Mouse (Mus musculus): Measurements from ENCODE around the gene Mrpl50. TPM values are rescaled to one million over a fixed set of nuclear protein-coding genes. Genes with fewer than 3 reads are reported as not detected.

Mrpl50 gene
- total and polyA plus RNA-seq, 2 experiments from 2014 or later, result 36.6 to 76.7 TPM

DNA sequence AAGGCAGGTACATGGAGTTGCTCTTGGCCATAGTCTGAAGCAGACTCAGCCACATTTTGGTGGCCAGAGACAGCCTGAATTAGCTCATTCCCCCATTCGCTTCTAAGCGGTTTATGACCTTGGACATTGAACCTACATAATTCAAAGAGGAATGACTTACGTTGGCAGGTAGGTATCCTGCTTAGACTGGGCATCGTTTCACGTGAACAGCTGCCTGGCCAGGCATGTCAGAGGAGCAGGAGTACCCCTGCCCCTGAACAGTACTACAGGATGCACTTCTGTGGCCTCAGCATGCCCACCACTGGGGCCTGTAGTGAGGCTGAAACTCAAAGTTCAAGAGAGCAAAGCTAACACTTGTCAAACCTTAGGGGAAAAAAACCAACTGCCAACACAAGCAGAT is 32.5 kb upstream of the Mrpl50 start:
- Histone ChIP-seq H3K4me3 (ENCODE audit: low read depth, low read length) (no peak overlapping the region), H3K27ac (ENCODE audit: low read depth, low read length) (no peak overlapping the region), H3K4me2 (ENCODE audit: low read depth, low read length, poor library complexity, severe bottlenecking) (no peak overlapping the region), H3K27me3 (ENCODE audit: insufficient read depth, low read length) (no peaks in the 10 kb centered on the region), H3K9ac (replicated peaks; ENCODE audit: low read length, poor library complexity, severe bottlenecking) (no peak overlapping the region), H3K36me3 (ENCODE audit: insufficient read depth, low read length) (no peaks in the 10 kb centered on the region), H3K4me1 (ENCODE audit: insufficient read depth, low read length) (no peaks in the 10 kb centered on the region), H3K9me3 (ENCODE audit: low read length) (no peaks in the 10 kb centered on the region)
- 96% methylated on average over 5 of the region's 5 CpGs for WGBS
- no peak for DNase-seq (ENCODE audit: low spot score)
- TF ChIP-seq CTCF (IDR thresholded peaks at IDR 0.05), result no peak
- ATAC-seq (ENCODE audit: low FRiP score), result no peak

DNA sequence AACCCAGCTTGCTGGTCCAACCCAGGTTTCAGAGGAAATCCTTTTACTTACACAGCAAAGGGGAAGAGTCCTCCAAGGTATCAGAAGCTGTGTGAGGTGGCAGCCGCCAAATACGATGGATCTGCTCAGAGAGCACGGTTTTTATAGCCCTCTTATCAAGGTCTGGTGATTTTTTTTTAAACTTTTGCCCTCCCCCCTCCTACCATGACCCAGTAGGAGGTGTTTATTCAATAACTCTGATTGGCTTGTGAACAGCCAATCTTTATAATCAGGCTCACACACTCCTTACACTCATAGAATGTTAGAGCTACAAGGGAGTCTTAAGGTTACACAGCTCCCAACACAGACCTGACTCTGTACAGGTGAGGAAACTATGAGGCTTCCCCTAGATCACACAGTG is 28.5 kb upstream of the Mrpl50 start, which contains the start of gene Aldob:
Gene Aldob (minus strand): TSS at position 164 of the 400 bp plus-strand sequence.
- Histone ChIP-seq H3K4me3 (ENCODE audit: low read depth, low read length) (no peak within 1 kb of the TSS), H3K4me2 (ENCODE audit: low read depth, low read length, poor library complexity, severe bottlenecking) (no peak within 1 kb of the TSS), H3K9me3 (ENCODE audit: low read length) (no peaks in the 10 kb centered on the region), H3K9ac (replicated peaks; ENCODE audit: low read length, poor library complexity, severe bottlenecking) (no peak within 1 kb of the TSS), H3K36me3 (ENCODE audit: insufficient read depth, low read length) (no peaks in the 10 kb centered on the region), H3K27me3 (ENCODE audit: insufficient read depth, low read length) (no peaks in the 10 kb centered on the region), H3K4me1 (ENCODE audit: insufficient read depth, low read length) (no peaks in the 10 kb centered on the region), H3K27ac (ENCODE audit: low read depth, low read length) (no peak within 1 kb of the TSS)
- no peak for DNase-seq (ENCODE audit: low spot score)
- no peak for TF ChIP-seq CTCF (IDR thresholded peaks at IDR 0.05)
- ATAC-seq (ENCODE audit: low FRiP score), result no peak
- 66% methylated on average over 3 of the region's 3 CpGs for WGBS

DNA sequence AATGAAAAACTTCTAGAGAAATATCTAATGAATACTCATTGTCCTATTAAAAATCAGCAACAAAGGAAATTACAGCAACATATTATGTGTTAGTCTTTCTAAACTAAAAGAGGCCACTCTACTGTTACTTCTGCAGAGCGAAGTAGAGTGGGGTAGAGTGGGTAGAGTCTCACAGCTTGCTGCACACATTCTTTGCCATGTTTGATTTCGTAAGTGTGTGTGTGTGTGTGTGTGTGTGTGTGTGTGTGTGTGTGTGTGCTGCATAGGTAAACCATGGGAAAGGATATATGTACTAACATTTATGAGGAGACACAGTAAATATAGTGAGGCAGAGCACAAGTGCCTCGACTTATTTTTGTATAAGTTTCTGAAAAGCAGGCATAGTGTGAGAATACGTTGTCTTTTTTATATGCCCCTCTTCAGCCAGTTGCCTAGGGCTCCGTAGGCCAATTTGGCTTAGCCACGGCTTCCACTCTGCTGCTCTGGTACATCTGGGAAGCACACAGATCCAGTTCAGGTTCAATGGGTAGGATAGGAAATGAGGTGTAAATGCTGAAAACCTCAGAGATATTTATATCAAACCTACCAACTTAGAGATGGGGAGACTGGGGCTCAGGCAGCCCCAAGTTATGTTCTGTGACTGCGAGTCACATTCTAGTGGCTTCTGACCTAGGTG is 26.8 kb upstream of the Mrpl50 start:
- Histone ChIP-seq H3K4me2 (ENCODE audit: low read depth, low read length, poor library complexity, severe bottlenecking) (no peak overlapping the region), H3K36me3 (ENCODE audit: insufficient read depth, low read length) (no peaks in the 10 kb centered on the region), H3K4me1 (ENCODE audit: insufficient read depth, low read length) (no peaks in the 10 kb centered on the region), H3K4me3 (ENCODE audit: low read depth, low read length) (no peak overlapping the region), H3K9me3 (ENCODE audit: low read length) (no peaks in the 10 kb centered on the region), H3K27ac (ENCODE audit: low read depth, low read length) (no peak overlapping the region), H3K9ac (replicated peaks; ENCODE audit: low read length, poor library complexity, severe bottlenecking) (no peak overlapping the region), H3K27me3 (ENCODE audit: insufficient read depth, low read length) (no peaks in the 10 kb centered on the region)
- DNase-seq (ENCODE audit: low spot score) (no peak), ATAC-seq (ENCODE audit: low FRiP score) (no peak)
- TF ChIP-seq CTCF (IDR thresholded peaks at IDR 0.05), result no peak
- WGBS, result 86% methylated on average over 7 of the region's 7 CpGs

DNA sequence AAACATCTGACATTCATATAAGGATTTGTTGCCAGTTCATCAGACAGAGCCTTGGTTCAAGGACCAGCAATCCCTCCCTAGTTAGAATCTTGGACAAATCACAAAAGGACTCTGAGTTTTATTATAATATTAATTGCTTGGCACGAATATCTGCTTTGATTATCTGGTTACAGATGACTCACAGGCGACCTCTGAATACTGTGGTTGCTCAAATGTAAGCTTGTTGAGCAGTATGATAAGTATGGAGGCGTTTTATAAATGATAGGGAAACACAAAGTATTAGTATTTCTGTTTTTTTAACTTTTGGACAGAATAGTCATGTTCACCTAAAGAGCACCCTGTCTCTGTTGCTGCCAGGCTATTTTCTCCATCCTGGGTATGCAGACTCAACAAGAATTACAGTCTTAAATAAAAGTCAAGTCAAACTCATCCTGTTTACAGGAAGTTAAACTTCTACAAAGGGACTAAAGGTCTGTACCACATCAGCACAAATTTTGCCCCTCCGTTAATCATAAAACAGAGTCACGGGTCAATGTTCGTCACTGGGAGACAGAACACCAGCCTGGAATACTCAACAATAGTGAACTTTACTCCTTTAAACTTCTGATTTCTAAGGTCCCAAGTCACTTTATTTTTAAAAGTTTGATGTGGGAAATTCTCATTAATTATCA is 26.1 kb upstream of the Mrpl50 start:
- DNase-seq (ENCODE audit: low spot score) (no peak), ATAC-seq (ENCODE audit: low FRiP score) (no peak)
- H3K4me1 ChIP-seq (ENCODE audit: insufficient read depth, low read length), result no peaks in the 10 kb centered on the region
- WGBS, result 80% methylated on average over 6 of the region's 6 CpGs
- H3K27me3 ChIP-seq (ENCODE audit: insufficient read depth, low read length), result no peaks in the 10 kb centered on the region
- no peak overlapping the region for H3K4me3 ChIP-seq (ENCODE audit: low read depth, low read length)
- no peak for TF ChIP-seq CTCF (IDR thresholded peaks at IDR 0.05)
- no peak overlapping the region for H3K4me2 ChIP-seq (ENCODE audit: low read depth, low read length, poor library complexity, severe bottlenecking)
- no peaks in the 10 kb centered on the region for H3K9me3 ChIP-seq (ENCODE audit: low read length)
- no peak overlapping the region for H3K9ac ChIP-seq (replicated peaks; ENCODE audit: low read length, poor library complexity, severe bottlenecking)
- H3K27ac ChIP-seq (ENCODE audit: low read depth, low read length), result no peak overlapping the region
- no peaks in the 10 kb centered on the region for H3K36me3 ChIP-seq (ENCODE audit: insufficient read depth, low read length)

DNA sequence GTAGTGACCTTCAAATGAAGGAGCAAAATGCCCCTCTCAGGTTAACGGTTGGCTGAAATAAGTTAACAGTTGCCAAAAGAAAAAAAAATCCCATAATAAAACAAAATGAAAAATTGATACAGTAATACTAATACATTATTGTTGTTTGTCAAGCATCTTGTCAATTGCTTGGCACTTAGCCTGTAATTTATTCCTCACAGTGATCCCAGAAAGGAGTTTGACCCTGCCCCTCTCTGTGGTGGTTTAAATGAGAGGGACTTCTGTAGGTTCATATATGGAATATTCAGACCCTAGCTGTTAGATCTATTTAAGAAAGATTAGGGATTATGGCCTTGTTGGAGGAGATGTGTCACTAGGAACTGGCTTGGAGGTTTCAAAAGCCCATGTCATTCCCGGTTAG is 25.1 kb upstream of the Mrpl50 start:
- no peaks in the 10 kb centered on the region for H3K4me1 ChIP-seq (ENCODE audit: insufficient read depth, low read length)
- no peak overlapping the region for H3K4me2 ChIP-seq (ENCODE audit: low read depth, low read length, poor library complexity, severe bottlenecking)
- no peak overlapping the region for H3K27ac ChIP-seq (ENCODE audit: low read depth, low read length)
- H3K27me3 ChIP-seq (ENCODE audit: insufficient read depth, low read length), result no peaks in the 10 kb centered on the region
- H3K9ac ChIP-seq (replicated peaks; ENCODE audit: low read length, poor library complexity, severe bottlenecking), result no peak overlapping the region
- 88% methylated on average over 2 of the region's 2 CpGs for WGBS
- H3K4me3 ChIP-seq (ENCODE audit: low read depth, low read length), result no peak overlapping the region
- no peaks in the 10 kb centered on the region for H3K9me3 ChIP-seq (ENCODE audit: low read length)
- ATAC-seq (ENCODE audit: low FRiP score) (no peak), DNase-seq (ENCODE audit: low spot score) (no peak)
- H3K36me3 ChIP-seq (ENCODE audit: insufficient read depth, low read length), result no peaks in the 10 kb centered on the region
- TF ChIP-seq CTCF (IDR thresholded peaks at IDR 0.05), result no peak

DNA sequence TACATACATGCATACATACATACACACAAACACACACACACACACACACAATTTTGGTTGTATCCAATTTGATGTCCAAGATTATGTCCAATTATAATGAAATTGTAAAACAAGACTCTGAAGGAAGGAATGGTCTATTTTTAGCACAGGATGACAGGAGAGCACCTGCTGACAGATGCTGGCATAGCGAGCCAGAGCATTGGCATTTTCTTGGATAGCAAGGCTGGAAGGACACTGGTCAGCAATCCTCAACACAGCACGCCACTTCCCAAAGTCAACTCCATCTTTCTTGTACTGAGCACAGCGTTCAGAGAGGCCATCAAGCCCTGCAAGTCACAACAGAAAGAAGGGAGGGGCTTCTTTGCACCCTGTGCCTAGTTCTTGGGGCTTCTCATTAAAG is 20.1 kb upstream of the Mrpl50 start:
- Histone ChIP-seq H3K36me3 (ENCODE audit: insufficient read depth, low read length) (no peaks in the 10 kb centered on the region), H3K4me3 (ENCODE audit: low read depth, low read length) (no peak overlapping the region), H3K27ac (ENCODE audit: low read depth, low read length) (no peak overlapping the region), H3K9me3 (ENCODE audit: low read length) (no peaks in the 10 kb centered on the region), H3K27me3 (ENCODE audit: insufficient read depth, low read length) (no peaks in the 10 kb centered on the region), H3K9ac (replicated peaks; ENCODE audit: low read length, poor library complexity, severe bottlenecking) (no peak overlapping the region), H3K4me1 (ENCODE audit: insufficient read depth, low read length) (no peaks in the 10 kb centered on the region), H3K4me2 (ENCODE audit: low read depth, low read length, poor library complexity, severe bottlenecking) (no peak overlapping the region)
- ATAC-seq (ENCODE audit: low FRiP score) (no peak), DNase-seq (ENCODE audit: low spot score) (no peak)
- TF ChIP-seq CTCF (IDR thresholded peaks at IDR 0.05), result no peak
- 80% methylated on average over 3 of the region's 3 CpGs for WGBS
